Mouse (Mus musculus) left cerebral cortex, adult 6 months (tissue): Measurements from ENCODE around the gene Cdk7. TPM values are rescaled to one million over a fixed set of nuclear protein-coding genes. Genes with fewer than 3 reads are reported as not detected.

Source experiments
- long read RNA-seq, 2 experiments: library from polyadenylated mRNA; unstranded; transcript quantifications; one replicate each; pipeline ENCODE4 v2.0.0; 2019 to 2020
- polyA plus RNA-seq: library from polyadenylated mRNA; unstranded; fragments of <200 nt; fragmentation: Nextera tagmentation; gene quantifications from 2 replicates; pipeline ENCODE4 v1.2.3, GENCODE M21; 2021

The Cdk7 gene
- polyA plus RNA-seq: 26.7 and 28.8 TPM in 2 replicates
- long read RNA-seq, experiment 1, transcript Cdk7-201 (12 exons, 1,988 nt): major isoform, 60 of 87 reads
- long read RNA-seq, experiment 1, partial matches to known transcripts: 10 of 87 reads
- long read RNA-seq, experiment 1, other reads (novel, unspliced or antisense): 14 of 87 reads
- long read RNA-seq, experiment 2, transcript Cdk7-201 (12 exons, 1,988 nt): major isoform, 20 of 27 reads
- long read RNA-seq, experiment 2, partial matches to known transcripts: 5 of 27 reads
- long read RNA-seq, experiment 2, other reads (novel, unspliced or antisense): 1 of 27 reads

DNA sequence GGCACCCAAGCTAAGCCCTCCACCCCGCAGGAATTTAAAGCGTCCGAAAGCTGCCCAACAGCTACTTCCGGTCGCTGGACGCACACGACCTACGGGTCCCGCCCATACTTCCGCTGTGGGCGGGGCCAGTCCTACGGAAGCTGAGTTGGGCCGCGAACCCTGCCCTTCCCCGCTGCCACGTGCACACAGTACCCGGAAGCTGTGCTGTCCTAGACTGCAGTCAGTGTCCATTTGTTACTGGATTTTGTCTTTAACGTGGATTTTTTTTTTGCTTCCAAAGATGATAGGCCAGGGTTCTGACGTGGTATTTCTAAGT lies at the start of gene Cdk7:
TSS of gene Cdk7 (minus strand) at position 79 of the 316 bp plus-strand sequence.

DNA sequence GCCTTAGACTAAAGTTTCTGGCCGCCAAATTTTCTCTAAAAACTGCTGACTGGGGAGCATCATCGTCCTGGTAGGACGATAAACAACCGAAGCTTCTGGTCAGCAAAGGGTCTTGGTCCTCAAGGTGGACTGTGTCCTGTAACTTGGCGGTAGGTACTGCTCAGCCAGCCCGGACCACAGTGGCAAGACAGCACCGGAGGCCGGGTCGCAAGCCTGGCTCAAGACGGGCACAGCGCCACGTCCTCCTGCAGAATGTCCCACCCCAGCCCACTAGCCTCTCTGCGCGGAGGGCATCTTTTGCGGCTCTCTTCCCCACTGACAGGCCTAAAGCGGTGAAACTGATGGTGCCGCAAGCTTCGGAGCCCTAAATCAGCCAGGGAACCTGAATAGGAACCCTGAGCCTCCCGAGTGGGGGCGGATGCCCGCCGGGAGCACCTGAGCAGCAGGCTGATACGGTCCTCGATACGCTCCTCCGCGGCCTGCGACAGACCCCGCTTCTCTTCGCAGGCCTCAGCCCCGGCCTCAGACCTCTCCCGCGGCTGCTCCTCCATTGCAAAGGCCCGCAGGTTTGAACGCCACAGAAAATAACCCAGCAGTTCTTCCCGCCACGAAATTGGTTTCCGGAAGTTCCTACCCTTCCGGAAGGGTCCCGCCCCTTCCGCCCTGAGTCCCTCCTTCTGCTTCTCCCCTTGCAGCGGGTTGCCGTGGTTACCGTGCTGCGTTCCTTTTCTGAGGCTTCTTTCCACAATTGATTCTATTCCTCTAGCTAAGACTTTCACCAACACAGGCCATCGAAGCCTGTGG lies 44.7 kb upstream of the Cdk7 start, which contains the start of gene Cenph:
TSS of gene Cenph (minus strand) at position 648 of the 804 bp plus-strand sequence.

DNA sequence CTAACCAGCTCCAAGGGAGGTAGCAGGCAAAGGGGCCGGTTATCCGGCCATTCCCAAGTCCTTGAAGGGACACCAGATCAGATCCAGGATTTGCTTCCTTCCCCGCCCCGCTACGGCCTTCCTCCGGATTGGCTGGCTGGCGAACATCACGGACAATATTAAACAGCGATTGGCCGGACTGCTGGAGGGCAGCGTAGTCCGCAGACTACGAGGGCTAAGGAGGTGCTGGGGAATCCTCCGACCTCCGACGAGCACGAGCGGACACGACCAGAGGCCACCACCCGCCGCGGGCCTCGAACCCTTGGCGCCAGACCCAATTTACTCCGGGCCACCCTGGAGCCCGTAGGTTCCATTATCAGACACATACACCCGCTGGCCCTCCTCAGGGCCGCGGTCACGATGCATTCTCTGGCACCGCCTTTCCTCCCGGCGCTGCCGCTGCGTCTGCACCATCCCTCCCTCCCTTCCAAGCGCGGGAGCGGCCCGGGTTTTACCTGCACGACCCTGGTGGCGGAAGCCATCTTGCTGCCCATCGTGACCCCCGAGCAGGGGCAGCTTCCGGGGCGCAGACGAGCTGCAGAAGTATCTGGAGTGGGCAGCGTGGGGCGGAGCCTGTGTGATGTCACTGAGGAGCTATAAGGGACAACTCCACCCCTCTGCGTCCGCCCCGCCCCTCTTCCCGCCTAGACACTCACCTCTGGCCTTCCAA lies 13.5 kb upstream of the Cdk7 start, which contains the start of gene Mrps36:
TSS of gene Mrps36 (minus strand) at position 624 of the 709 bp plus-strand sequence.

DNA sequence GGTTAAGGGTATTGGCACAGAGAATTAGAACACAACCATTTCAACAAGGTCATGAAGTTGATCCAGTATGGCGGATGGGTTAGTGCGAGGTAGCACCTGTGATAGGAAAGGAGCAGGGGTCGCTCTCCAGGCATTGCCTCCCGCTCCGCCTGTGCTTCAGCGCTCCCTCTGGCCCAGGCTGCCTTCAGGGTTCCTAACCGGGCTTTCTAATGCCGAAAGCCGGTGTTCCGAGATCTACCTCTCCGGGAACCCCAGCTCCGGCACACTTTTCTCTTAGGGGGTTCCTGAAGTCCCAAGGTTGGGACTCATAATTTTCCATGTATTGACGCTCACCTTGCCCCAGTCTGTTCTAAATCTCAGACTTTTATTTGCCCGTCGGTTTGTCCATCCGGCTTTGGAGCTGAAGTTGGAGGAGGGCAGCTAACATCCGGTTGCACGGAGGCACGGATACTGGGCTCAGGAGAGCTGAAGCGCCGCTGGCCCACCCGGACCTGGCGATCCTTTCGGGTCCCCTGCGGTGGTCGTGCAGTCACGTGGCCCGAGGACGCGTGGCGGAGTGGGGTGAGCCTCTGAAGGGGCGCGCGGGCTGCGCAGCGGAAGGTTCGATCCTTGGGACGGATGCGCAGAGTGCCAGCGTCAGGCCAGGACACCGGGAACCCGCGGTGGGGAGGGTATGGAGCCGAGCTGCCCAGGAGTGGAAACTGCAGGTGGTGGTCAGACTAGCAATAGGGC lies 61.3 kb downstream of the Cdk7 start, which contains the start of gene Ccdc125:
TSS of gene Ccdc125 (plus strand) at position 427 of the 732 bp plus-strand sequence.

Other genes starting within 250 kb of the Cdk7 start
- 23.2 and 28.8 TPM in 2 replicates for gene Gtf2h2, start 238.4 kb downstream of the Cdk7 start, polyA plus RNA-seq
- gene Ocln, start 178.2 kb downstream of the Cdk7 start, polyA plus RNA-seq: 4.1 and 4.5 TPM in 2 replicates
- gene Marveld2, start 114.0 kb downstream of the Cdk7 start, polyA plus RNA-seq: 0.28 and 0.75 TPM in 2 replicates
- gene Ak6, start 80.0 kb downstream of the Cdk7 start, polyA plus RNA-seq: 166 and 217 TPM in 2 replicates
- gene Rad17, start 79.9 kb downstream of the Cdk7 start, polyA plus RNA-seq: 6.0 and 7.5 TPM in 2 replicates
- gene Taf9, start 79.4 kb downstream of the Cdk7 start, polyA plus RNA-seq: 30.1 and 30.3 TPM in 2 replicates
- 0.54 and 1.4 TPM in 2 replicates for gene Ccdc125, start 61.2 kb downstream of the Cdk7 start, polyA plus RNA-seq
- 222 and 261 TPM in 2 replicates for gene Mrps36, start 13.7 kb upstream of the Cdk7 start, polyA plus RNA-seq
- gene Cenph, start 45.0 kb upstream of the Cdk7 start, polyA plus RNA-seq: 0.75 and 1.1 TPM in 2 replicates
- 2.0 and 2.3 TPM in 2 replicates for gene Ccnb1, start 55.6 kb upstream of the Cdk7 start, polyA plus RNA-seq
- 21.1 TPM in 2 replicates for gene Slc30a5, start 102.5 kb upstream of the Cdk7 start, polyA plus RNA-seq